ENCODE assay signal across 9 mouse cellular contexts in genomic region chr2:168741273-168742058, GRCm38 (mm10). TPM values are rescaled to one million over a fixed set of nuclear protein-coding genes. Genes with fewer than 3 reads are reported as not detected.
DNase-seq lines count a peak whose midpoint lies in the region; ATAC-seq lines count a peak whose summit lies in the region.
"Had no signal": no experiment of that assay in that cellular context is flagged by ENCODE, and none has a peak within 500 bp of the region (broad histone marks: within the 10 kb centered on the region; RNA-seq: fewer than 3 reads in every experiment).

No protein-coding gene starts in this region.

- H3K27ac ChIP-seq in embryonic facial prominence, embryonic 12.5 days, result peak overlapping the region; percentile 82
- no peak overlapping the region for H3K27ac ChIP-seq in heart, embryonic 11.5 days (ENCODE audit: low read depth, low read length)
- H3K27ac ChIP-seq in kidney, embryonic 14.5 days (ENCODE audit: low read depth, low read length), result peak overlapping the region; percentile 0; the same call in 1 of the 2 replicates
- peak overlapping the region; percentile 58; the same call in 1 of the 2 replicates for H3K27ac ChIP-seq in limb, embryonic 13.5 days
- H3K27ac ChIP-seq in midbrain, embryonic 15.5 days, result peak overlapping the region; percentile 98
- H3K27ac ChIP-seq in stomach, embryonic 16.5 days (ENCODE audit: low read length), result peak overlapping the region; percentile 84

- no peaks in the 10 kb centered on the region for H3K4me1 ChIP-seq in embryonic facial prominence, embryonic 12.5 days
- no peaks in the 10 kb centered on the region for H3K4me1 ChIP-seq in heart, embryonic 11.5 days (ENCODE audit: control insufficient read depth, insufficient read depth, low read length)
- 0 out of 2 replicates have a peak, but pooled peaks cover 4% of the 10 kb centered on the region for H3K4me1 ChIP-seq in kidney, embryonic 14.5 days (ENCODE audit: control insufficient read depth, insufficient read depth, low read length)
- H3K4me1 ChIP-seq in limb, embryonic 13.5 days, result 0 out of 2 replicates have a peak, but pooled peaks cover 2% of the 10 kb centered on the region
- peaks cover 14% of the 10 kb centered on the region for H3K4me1 ChIP-seq in midbrain, embryonic 15.5 days
- H3K4me1 ChIP-seq in stomach, embryonic 16.5 days (ENCODE audit: control insufficient read depth, insufficient read depth, low read length), result no peaks in the 10 kb centered on the region; the same call in 1 of the 2 replicates

- peak overlapping the region; percentile 85 for H3K9ac ChIP-seq in embryonic facial prominence, embryonic 12.5 days
- H3K9ac ChIP-seq in heart, embryonic 11.5 days (ENCODE audit: low read depth, low read length), result peak overlapping the region; percentile 80
- peak overlapping the region; percentile 69 for H3K9ac ChIP-seq in kidney, embryonic 14.5 days (ENCODE audit: low read depth, low read length)
- peak overlapping the region; percentile 82 for H3K9ac ChIP-seq in limb, embryonic 13.5 days
- H3K9ac ChIP-seq in midbrain, embryonic 15.5 days, result peak overlapping the region; percentile 94
- peak overlapping the region; percentile 88 for H3K9ac ChIP-seq in stomach, embryonic 16.5 days (ENCODE audit: low read length)

- 1% methylated on average over 37 of the region's 108 CpGs for WGBS in embryonic facial prominence, embryonic 12.5 days
- WGBS in heart, embryonic 11.5 days (ENCODE audit: insufficient replicate concordance), result under 1% methylated on average over 67 of the region's 108 CpGs
- under 1% methylated on average over 55 of the region's 108 CpGs for WGBS in kidney, embryonic 14.5 days
- under 1% methylated on average over 39 of the region's 108 CpGs for WGBS in limb, embryonic 13.5 days
- under 1% methylated on average over 70 of the region's 108 CpGs for WGBS in midbrain, embryonic 15.5 days
- WGBS in stomach, embryonic 16.5 days, result under 1% methylated on average over 63 of the region's 108 CpGs

- H3K27me3 ChIP-seq in embryonic facial prominence, embryonic 12.5 days, result no peaks in the 10 kb centered on the region
- no peaks in the 10 kb centered on the region for H3K27me3 ChIP-seq in heart, embryonic 11.5 days (ENCODE audit: control insufficient read depth, insufficient read depth, low read length)
- H3K27me3 ChIP-seq in kidney, embryonic 14.5 days (ENCODE audit: control insufficient read depth, insufficient read depth, low read length), result no peaks in the 10 kb centered on the region
- H3K27me3 ChIP-seq in limb, embryonic 13.5 days, result no peaks in the 10 kb centered on the region
- no peaks in the 10 kb centered on the region for H3K27me3 ChIP-seq in midbrain, embryonic 15.5 days (replicated peaks)
- no peaks in the 10 kb centered on the region for H3K27me3 ChIP-seq in stomach, embryonic 16.5 days (ENCODE audit: control insufficient read depth, insufficient read depth, low read length)

- ATAC-seq in embryonic facial prominence, embryonic 12.5 days (ENCODE audit: insufficient number of reproducible peaks, insufficient read depth, low FRiP score, low TSS enrichment), result peak; percentile 84
- ATAC-seq in heart, embryonic 11.5 days (replicated peaks; ENCODE audit: insufficient number of reproducible peaks, low FRiP score, low TSS enrichment), result peak; percentile 70; the same call in 1 of the 2 replicates
- ATAC-seq in kidney, embryonic 14.5 days (ENCODE audit: low FRiP score, low TSS enrichment), result peak; percentile 88
- ATAC-seq in limb, embryonic 13.5 days (ENCODE audit: low FRiP score, low read depth), result peak; percentile 74
- ATAC-seq in midbrain, embryonic 15.5 days (replicated peaks), result peak; percentile 90
- peak; percentile 94 for ATAC-seq in stomach, embryonic 16.5 days (ENCODE audit: insufficient read depth, low FRiP score)

- peak overlapping the region; percentile 74 for H3K4me2 ChIP-seq in embryonic facial prominence, embryonic 12.5 days (replicated peaks)
- H3K4me2 ChIP-seq in heart, embryonic 11.5 days, result peak overlapping the region; percentile 82
- peak overlapping the region; percentile 90 for H3K4me2 ChIP-seq in kidney, embryonic 14.5 days (replicated peaks; ENCODE audit: low read depth, low read length)
- H3K4me2 ChIP-seq in limb, embryonic 13.5 days (replicated peaks), result peak overlapping the region; percentile 76
- peak overlapping the region; percentile 54 for H3K4me2 ChIP-seq in midbrain, embryonic 15.5 days
- peak overlapping the region; percentile 81 for H3K4me2 ChIP-seq in stomach, embryonic 16.5 days (ENCODE audit: low read depth, low read length)

- peak; percentile 73 for DNase-seq in layer of hippocampus, adult 11-12 months (ENCODE audit: low spot score)
- DNase-seq in layer of hippocampus, adult 9-10 months (ENCODE audit: low spot score), result no peak

- no peaks in the 10 kb centered on the region for H3K36me3 ChIP-seq in embryonic facial prominence, embryonic 12.5 days
- H3K36me3 ChIP-seq in heart, embryonic 11.5 days (ENCODE audit: control insufficient read depth, insufficient read depth, low read length), result no peaks in the 10 kb centered on the region
- no peaks in the 10 kb centered on the region for H3K36me3 ChIP-seq in kidney, embryonic 14.5 days (ENCODE audit: control insufficient read depth, insufficient read depth, low read length)
- no peaks in the 10 kb centered on the region for H3K36me3 ChIP-seq in limb, embryonic 13.5 days
- H3K36me3 ChIP-seq in midbrain, embryonic 15.5 days (replicated peaks), result no peaks in the 10 kb centered on the region
- no peaks in the 10 kb centered on the region for H3K36me3 ChIP-seq in stomach, embryonic 16.5 days (ENCODE audit: control insufficient read depth, insufficient read depth, low read length)

- peak overlapping the region; percentile 88 for H3K4me3 ChIP-seq in embryonic facial prominence, embryonic 12.5 days
- peak overlapping the region; percentile 71 for H3K4me3 ChIP-seq in heart, embryonic 11.5 days (ENCODE audit: low read depth, low read length)
- H3K4me3 ChIP-seq in kidney, embryonic 14.5 days (ENCODE audit: low read length), result peak overlapping the region; percentile 79
- H3K4me3 ChIP-seq in limb, embryonic 13.5 days, result peak overlapping the region; percentile 88
- H3K4me3 ChIP-seq in midbrain, embryonic 15.5 days, result peak overlapping the region; percentile 97
- peak overlapping the region; percentile 82 for H3K4me3 ChIP-seq in stomach, embryonic 16.5 days (replicated peaks; ENCODE audit: low read length)

- no peaks in the 10 kb centered on the region for H3K9me3 ChIP-seq in embryonic facial prominence, embryonic 12.5 days
- peaks cover 2% of the 10 kb centered on the region; the same call in 1 of the 2 replicates for H3K9me3 ChIP-seq in heart, embryonic 11.5 days (replicated peaks; ENCODE audit: control insufficient read depth, low read length)
- H3K9me3 ChIP-seq in kidney, embryonic 14.5 days (ENCODE audit: control insufficient read depth, low read length), result peaks cover 5% of the 10 kb centered on the region; the same call in 1 of the 2 replicates
- peaks cover 5% of the 10 kb centered on the region; the same call in 1 of the 2 replicates for H3K9me3 ChIP-seq in limb, embryonic 13.5 days
- H3K9me3 ChIP-seq in midbrain, embryonic 15.5 days, result no peaks in the 10 kb centered on the region
- no peaks in the 10 kb centered on the region for H3K9me3 ChIP-seq in stomach, embryonic 16.5 days (replicated peaks; ENCODE audit: control insufficient read depth, low read length)

RNA-seq across cellular contexts. Expression of gene Atp9a, which starts 0.7 kb away (rescaled TPM):
- polyA plus RNA-seq in embryonic facial prominence, embryonic 12.5 days (2016; fragmentation: Nextera tagmentation; extraction: Ambion mirVana), result 24.5 and 28.8 TPM in 2 replicates
- 7.5 and 9.4 TPM in 2 replicates for polyA plus RNA-seq in heart, embryonic 11.5 days (2014; fragmentation: Nextera tagmentation; extraction: Ambion mirVana)
- polyA plus RNA-seq in kidney, embryonic 14.5 days (2014; fragmentation: Nextera tagmentation; extraction: Ambion mirVana), result 4.6 and 8.0 TPM in 2 replicates
- polyA plus RNA-seq in limb, embryonic 13.5 days (2015; fragmentation: Nextera tagmentation; extraction: Ambion mirVana), result 22.3 and 22.6 TPM in 2 replicates
- 155 and 179 TPM in 2 replicates for polyA plus RNA-seq in midbrain, embryonic 15.5 days (2015; fragmentation: Nextera tagmentation; extraction: Ambion mirVana)
- 19.4 and 22.2 TPM in 2 replicates for polyA plus RNA-seq in stomach, embryonic 16.5 days (2015; fragmentation: Nextera tagmentation; extraction: Ambion mirVana)

RNA-seq across cellular contexts. Expression of gene Sall4, which starts 26.3 kb away (rescaled TPM):
- 2.9 and 3.2 TPM in 2 replicates for polyA plus RNA-seq in embryonic facial prominence, embryonic 12.5 days (2016; fragmentation: Nextera tagmentation; extraction: Ambion mirVana)
- 4.3 and 5.9 TPM in 2 replicates for polyA plus RNA-seq in heart, embryonic 11.5 days (2014; fragmentation: Nextera tagmentation; extraction: Ambion mirVana)
- polyA plus RNA-seq in kidney, embryonic 14.5 days (2014; fragmentation: Nextera tagmentation; extraction: Ambion mirVana), result 0.16 and 0.65 TPM in 2 replicates
- polyA plus RNA-seq in limb, embryonic 13.5 days (2015; fragmentation: Nextera tagmentation; extraction: Ambion mirVana), result 0.71 and 1.9 TPM in 2 replicates
- polyA plus RNA-seq in midbrain, embryonic 15.5 days (2015; fragmentation: Nextera tagmentation; extraction: Ambion mirVana), result 1.2 and 1.3 TPM in 2 replicates
- 0.52 and 0.76 TPM in 2 replicates for polyA plus RNA-seq in stomach, embryonic 16.5 days (2015; fragmentation: Nextera tagmentation; extraction: Ambion mirVana)
- polyA plus RNA-seq: C2C12 had no signal
